Mouse (Mus musculus): Measurements from ENCODE around the gene Ccdc136. TPM values are rescaled to one million over a fixed set of nuclear protein-coding genes. Genes with fewer than 3 reads are reported as not detected.
"Not testable (repeated sequence)": the region's sequence is repeated elsewhere in the genome, so short reads cannot be mapped to it uniquely, and the experiment has no call there.

The Ccdc136 gene
- polyA plus RNA-seq, 1 experiment = 0.23 TPM

- H3K4me3 ChIP-seq (ENCODE audit: extremely low read depth, insufficient read depth, insufficient read length) = no peak overlapping the region
- no peaks in the 10 kb centered on the region for H3K27me3 ChIP-seq (ENCODE audit: control insufficient read depth, insufficient read depth, low read length)
- TF ChIP-seq POLR2A (IDR thresholded peaks at IDR 0.05; ENCODE audit: low read depth, low read length) = no peak
- no peak for TF ChIP-seq CTCF (IDR thresholded peaks at IDR 0.05; ENCODE audit: extremely low read depth, insufficient read depth, insufficient read length, insufficient replicate concordance)
- H3K36me3 ChIP-seq (ENCODE audit: control insufficient read depth, insufficient read depth, low read length) = peaks cover 7% of the 10 kb centered on the region
- DNase-seq (ENCODE audit: low read depth in 1 of 2, low spot score in 2 of 2) = no peak
- WGBS = 60% methylated on average over 6 of the region's 6 CpGs
- no peak overlapping the region for H3K27ac ChIP-seq (ENCODE audit: insufficient read depth, low read length)
- H3K4me1 ChIP-seq (ENCODE audit: control insufficient read depth, insufficient read depth, insufficient read length) = no peaks in the 10 kb centered on the region
Measured at GRCm38 (mm10) chr6:29379954-29380353, 16.2 kb upstream of the Ccdc136 start.

GRCm38 (mm10) chr6:29382442-29382841 lies 13.7 kb upstream of the Ccdc136 start:
- Histone ChIP-seq H3K4me3 (ENCODE audit: extremely low read depth, insufficient read depth, insufficient read length) (no peak overlapping the region), H3K4me1 (ENCODE audit: control insufficient read depth, insufficient read depth, insufficient read length) (no peaks in the 10 kb centered on the region), H3K27ac (ENCODE audit: insufficient read depth, low read length) (no peak overlapping the region), H3K36me3 (ENCODE audit: control insufficient read depth, insufficient read depth, low read length) (no peaks in the 10 kb centered on the region), H3K27me3 (ENCODE audit: control insufficient read depth, insufficient read depth, low read length) (no peaks in the 10 kb centered on the region)
- no peak for TF ChIP-seq CTCF (IDR thresholded peaks at IDR 0.05; ENCODE audit: extremely low read depth, insufficient read depth, insufficient read length, insufficient replicate concordance)
- no peak for TF ChIP-seq POLR2A (IDR thresholded peaks at IDR 0.05; ENCODE audit: low read depth, low read length)
- no peak for DNase-seq (ENCODE audit: low read depth in 1 of 2, low spot score in 2 of 2)
- 83% methylated on average over 2 of the region's 2 CpGs for WGBS

- no peaks in the 10 kb centered on the region; the same call in 1 of the 2 replicates for H3K27me3 ChIP-seq (ENCODE audit: control insufficient read depth, insufficient read depth, low read length)
Measured at GRCm38 (mm10) chr6:29388052-29388518, 8.0 kb upstream of the Ccdc136 start, which contains the start of gene Opn1sw. Opn1sw (minus strand) TSS chr6:29388468.

GRCm38 (mm10) chr6:29388606-29389080 lies 7.5 kb upstream of the Ccdc136 start:
- 12% methylated on average over 11 of the region's 11 CpGs for WGBS
- Histone ChIP-seq H3K4me1 (ENCODE audit: control insufficient read depth, insufficient read depth, insufficient read length) (no peaks in the 10 kb centered on the region), H3K4me3 (ENCODE audit: extremely low read depth, insufficient read depth, insufficient read length) (no peak overlapping the region), H3K27ac (ENCODE audit: insufficient read depth, low read length) (no peak overlapping the region), H3K27me3 (ENCODE audit: control insufficient read depth, insufficient read depth, low read length) (peaks cover 1% of the 10 kb centered on the region; the same call in 1 of the 2 replicates), H3K36me3 (ENCODE audit: control insufficient read depth, insufficient read depth, low read length) (no peaks in the 10 kb centered on the region)
- no peak for DNase-seq (ENCODE audit: low read depth in 1 of 2, low spot score in 2 of 2)
- no peak for TF ChIP-seq CTCF (IDR thresholded peaks at IDR 0.05; ENCODE audit: extremely low read depth, insufficient read depth, insufficient read length, insufficient replicate concordance)
- no peak for TF ChIP-seq POLR2A (IDR thresholded peaks at IDR 0.05; ENCODE audit: low read depth, low read length)

More at GRCm38 (mm10) chr6:29388052-29388518, 8.0 kb upstream of the Ccdc136 start, which contains the start of gene Opn1sw:
- H3K4me1 ChIP-seq (ENCODE audit: control insufficient read depth, insufficient read depth, insufficient read length) = no peaks in the 10 kb centered on the region
- no peak for DNase-seq (ENCODE audit: low read depth in 1 of 2, low spot score in 2 of 2)
- TF ChIP-seq CTCF (IDR thresholded peaks at IDR 0.05; ENCODE audit: extremely low read depth, insufficient read depth, insufficient read length, insufficient replicate concordance) (no peak), POLR2A (IDR thresholded peaks at IDR 0.05; ENCODE audit: low read depth, low read length) (no peak)
- no peak within 1 kb of the TSS for H3K27ac ChIP-seq (ENCODE audit: insufficient read depth, low read length)
- no peaks in the 10 kb centered on the region for H3K36me3 ChIP-seq (ENCODE audit: control insufficient read depth, insufficient read depth, low read length)
- H3K4me3 ChIP-seq (ENCODE audit: extremely low read depth, insufficient read depth, insufficient read length) = no peak within 1 kb of the TSS
- 24% methylated on average over 12 of the region's 12 CpGs for WGBS

GRCm38 (mm10) chr6:29389425-29389824 lies 6.7 kb upstream of the Ccdc136 start:
- Histone ChIP-seq H3K36me3 (ENCODE audit: control insufficient read depth, insufficient read depth, low read length) (no peaks in the 10 kb centered on the region), H3K27ac (ENCODE audit: insufficient read depth, low read length) (no peak overlapping the region), H3K4me1 (ENCODE audit: control insufficient read depth, insufficient read depth, insufficient read length) (no peaks in the 10 kb centered on the region), H3K27me3 (ENCODE audit: control insufficient read depth, insufficient read depth, low read length) (peaks cover 1% of the 10 kb centered on the region; the same call in 1 of the 2 replicates), H3K4me3 (ENCODE audit: extremely low read depth, insufficient read depth, insufficient read length) (no peak overlapping the region)
- 53% methylated on average over 9 of the region's 9 CpGs for WGBS
- TF ChIP-seq POLR2A (IDR thresholded peaks at IDR 0.05; ENCODE audit: low read depth, low read length) (no peak), CTCF (IDR thresholded peaks at IDR 0.05; ENCODE audit: extremely low read depth, insufficient read depth, insufficient read length, insufficient replicate concordance) (no peak)
- DNase-seq (ENCODE audit: low read depth in 1 of 2, low spot score in 2 of 2) = no peak

- not testable (repeated sequence) for H3K4me1 ChIP-seq (ENCODE audit: control insufficient read depth, insufficient read depth, insufficient read length); H3K27ac ChIP-seq (ENCODE audit: insufficient read depth, low read length); DNase-seq (ENCODE audit: low read depth in 1 of 2, low spot score in 2 of 2); H3K4me3 ChIP-seq (ENCODE audit: extremely low read depth, insufficient read depth, insufficient read length); H3K27me3 ChIP-seq (ENCODE audit: control insufficient read depth, insufficient read depth, low read length); H3K36me3 ChIP-seq (ENCODE audit: control insufficient read depth, insufficient read depth, low read length)
- WGBS = 77% methylated on average over 1 of the region's 1 CpGs
Measured at GRCm38 (mm10) chr6:29390500-29390899, 5.6 kb upstream of the Ccdc136 start.

GRCm38 (mm10) chr6:29391241-29391640 lies 4.9 kb upstream of the Ccdc136 start:
- WGBS = 73% methylated on average over 8 of the region's 8 CpGs
- H3K36me3 ChIP-seq (ENCODE audit: control insufficient read depth, insufficient read depth, low read length); H3K4me3 ChIP-seq (ENCODE audit: extremely low read depth, insufficient read depth, insufficient read length); H3K27ac ChIP-seq (ENCODE audit: insufficient read depth, low read length); DNase-seq (ENCODE audit: low read depth in 1 of 2, low spot score in 2 of 2); H3K4me1 ChIP-seq (ENCODE audit: control insufficient read depth, insufficient read depth, insufficient read length); H3K27me3 ChIP-seq (ENCODE audit: control insufficient read depth, insufficient read depth, low read length): not testable (repeated sequence)

All from spleen, adult 2 months (tissue).